Mouse (Mus musculus): ENCODE measurements around the gene Themis2. TPM values are rescaled to one million over a fixed set of nuclear protein-coding genes. Genes with fewer than 3 reads are reported as not detected.

Themis2 gene
- polyA plus RNA-seq, 1 experiment from 2014 or later = 0.69 TPM

DNA sequence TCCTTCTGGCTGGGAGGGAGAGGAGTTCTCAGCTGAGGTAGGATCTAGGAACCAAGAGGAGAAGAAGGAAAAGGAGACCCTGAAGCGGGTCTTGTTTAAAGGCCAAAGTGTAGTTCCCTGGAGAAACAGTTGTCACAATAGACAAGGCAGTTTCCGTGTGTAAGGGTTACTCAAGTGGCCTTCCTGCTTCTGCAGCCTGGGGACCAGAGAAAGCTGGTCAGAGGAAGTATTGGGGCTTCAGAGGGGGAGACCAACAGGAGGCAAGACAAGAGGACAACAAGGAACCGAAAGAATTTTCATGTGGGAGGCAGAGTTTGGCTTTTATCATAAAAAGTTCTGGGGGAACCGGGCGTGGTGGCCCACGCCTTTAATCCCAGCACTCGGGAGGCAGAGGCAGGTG is 20.2 kb upstream of the Themis2 start:
- H3K9me3 ChIP-seq (ENCODE audit: control insufficient read depth, low read length) = no peaks in the 10 kb centered on the region
- H3K4me3 ChIP-seq (ENCODE audit: low read depth, low read length) = no peak overlapping the region
- H3K27ac ChIP-seq (ENCODE audit: low read depth, low read length) = no peak overlapping the region
- ATAC-seq (ENCODE audit: low FRiP score) = no peak
- 89% methylated on average over 7 of the region's 7 CpGs for WGBS
- no peaks in the 10 kb centered on the region for H3K27me3 ChIP-seq (ENCODE audit: control insufficient read depth, insufficient read depth, low read length)
- no peak overlapping the region for H3K4me2 ChIP-seq (replicated peaks; ENCODE audit: low read depth, low read length)
- no peak for DNase-seq (ENCODE audit: low spot score)
- no peaks in the 10 kb centered on the region for H3K4me1 ChIP-seq (replicated peaks; ENCODE audit: control insufficient read depth, insufficient read depth, low read length)
- no peak overlapping the region for H3K9ac ChIP-seq (ENCODE audit: low read depth, low read length)
- H3K36me3 ChIP-seq (ENCODE audit: control insufficient read depth, insufficient read depth, low read length) = no peaks in the 10 kb centered on the region

DNA sequence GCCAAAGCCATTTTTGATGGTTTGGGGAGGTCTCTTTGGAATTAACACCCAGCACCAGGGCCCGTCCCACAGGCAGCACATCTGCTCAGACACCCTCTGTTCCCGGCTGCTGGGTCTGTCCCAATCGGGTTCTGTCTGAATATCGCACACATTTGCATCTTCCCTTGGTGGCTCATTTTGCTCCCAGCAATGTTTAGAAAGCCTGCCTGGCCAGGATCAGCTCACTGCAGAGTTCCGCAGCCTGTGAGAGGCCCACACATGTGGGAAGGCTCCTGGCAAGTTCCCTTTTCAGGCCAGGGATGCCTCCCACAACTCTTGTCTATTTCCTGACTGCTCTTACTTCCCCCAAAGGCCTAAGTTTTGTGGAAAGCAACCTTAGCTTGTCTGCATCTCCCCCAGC is 13.4 kb upstream of the Themis2 start:
- Histone ChIP-seq H3K4me1 (replicated peaks; ENCODE audit: control insufficient read depth, insufficient read depth, low read length) (no peaks in the 10 kb centered on the region), H3K4me3 (ENCODE audit: low read depth, low read length) (no peak overlapping the region), H3K9me3 (ENCODE audit: control insufficient read depth, low read length) (no peaks in the 10 kb centered on the region), H3K27me3 (ENCODE audit: control insufficient read depth, insufficient read depth, low read length) (no peaks in the 10 kb centered on the region), H3K9ac (ENCODE audit: low read depth, low read length) (no peak overlapping the region), H3K36me3 (ENCODE audit: control insufficient read depth, insufficient read depth, low read length) (no peaks in the 10 kb centered on the region), H3K4me2 (replicated peaks; ENCODE audit: low read depth, low read length) (no peak overlapping the region), H3K27ac (ENCODE audit: low read depth, low read length) (no peak overlapping the region)
- DNase-seq (ENCODE audit: low spot score) (no peak), ATAC-seq (ENCODE audit: low FRiP score) (no peak)
- WGBS = 96% methylated on average over 5 of the region's 5 CpGs

DNA sequence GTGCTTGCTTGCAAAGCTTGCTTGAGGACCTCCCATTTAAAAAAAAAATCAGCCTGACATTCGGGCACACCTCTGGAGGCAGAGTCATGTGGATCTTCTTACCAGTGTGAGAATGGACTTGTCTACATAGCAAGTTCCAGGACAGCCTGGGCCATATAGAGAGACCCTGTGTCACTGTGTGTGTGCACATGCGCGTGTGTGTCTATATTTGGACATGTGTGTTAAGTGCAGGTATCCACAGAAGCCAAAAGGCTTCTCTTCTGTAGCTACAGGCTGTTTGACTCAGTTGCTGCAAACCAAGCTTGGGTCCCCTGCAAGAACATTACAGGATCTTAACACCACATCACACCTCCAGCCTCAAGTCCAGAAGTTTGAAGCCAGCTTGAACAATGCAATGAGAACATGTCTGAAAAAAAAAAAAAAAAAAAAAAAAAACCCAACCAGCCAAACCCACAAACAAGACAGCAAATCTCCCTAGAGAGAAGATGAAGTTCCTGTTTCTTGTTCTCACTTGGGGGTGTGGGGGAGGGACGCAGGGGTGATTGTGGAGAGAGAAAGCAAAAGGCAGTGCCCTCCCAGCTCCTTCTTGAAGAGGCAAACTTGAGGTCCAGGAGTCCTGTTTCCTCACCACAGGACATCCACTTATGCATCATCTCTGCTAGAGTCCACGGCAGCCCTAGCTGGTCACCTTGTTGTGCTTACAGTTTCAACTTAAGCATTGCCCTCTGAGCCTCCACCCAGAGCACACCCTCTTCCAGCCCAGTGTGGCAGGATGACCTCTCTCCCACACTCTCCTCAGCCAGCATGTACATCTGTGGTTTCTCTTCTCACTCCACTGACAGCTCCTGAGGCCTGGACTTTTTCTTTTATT is 11.8 kb upstream of the Themis2 start:
- Histone ChIP-seq H3K27ac (ENCODE audit: low read depth, low read length) (no peak overlapping the region), H3K9me3 (ENCODE audit: control insufficient read depth, low read length) (no peaks in the 10 kb centered on the region), H3K9ac (ENCODE audit: low read depth, low read length) (no peak overlapping the region), H3K4me1 (replicated peaks; ENCODE audit: control insufficient read depth, insufficient read depth, low read length) (no peaks in the 10 kb centered on the region), H3K4me3 (ENCODE audit: low read depth, low read length) (no peak overlapping the region), H3K4me2 (replicated peaks; ENCODE audit: low read depth, low read length) (no peak overlapping the region), H3K36me3 (ENCODE audit: control insufficient read depth, insufficient read depth, low read length) (no peaks in the 10 kb centered on the region), H3K27me3 (ENCODE audit: control insufficient read depth, insufficient read depth, low read length) (no peaks in the 10 kb centered on the region)
- DNase-seq (ENCODE audit: low spot score) (no peak), ATAC-seq (ENCODE audit: low FRiP score) (no peak)
- 75% methylated on average over 5 of the region's 5 CpGs for WGBS

DNA sequence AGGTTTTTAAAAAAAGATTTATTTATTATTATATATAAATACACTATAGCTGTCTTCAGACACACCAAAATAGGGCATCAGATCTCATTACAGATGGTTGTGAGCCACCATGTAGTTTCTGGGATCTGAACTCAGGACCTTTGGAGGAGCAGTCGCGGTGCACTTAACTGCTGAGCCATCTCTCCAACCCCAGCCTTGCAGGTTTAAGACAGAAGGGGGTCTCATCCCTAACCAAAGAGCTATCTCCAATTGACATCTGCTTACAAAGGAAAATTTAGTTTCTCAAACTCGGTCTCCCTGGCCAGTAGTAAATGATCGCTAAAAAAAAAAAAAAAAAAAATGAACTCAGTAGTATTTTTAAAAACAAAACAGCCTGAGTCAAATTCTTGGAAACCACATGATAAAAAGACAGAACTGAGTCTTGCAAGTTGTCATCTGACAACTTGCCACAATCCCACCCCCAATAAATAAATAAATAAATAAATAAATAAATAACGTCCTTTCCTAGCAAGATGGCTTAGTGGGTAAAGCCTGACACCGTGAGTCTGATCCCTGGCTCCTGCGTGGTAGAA is 10.5 kb upstream of the Themis2 start:
- H3K9me3 ChIP-seq (ENCODE audit: control insufficient read depth, low read length) = no peaks in the 10 kb centered on the region
- H3K9ac ChIP-seq (ENCODE audit: low read depth, low read length) = no peak overlapping the region
- ATAC-seq (ENCODE audit: low FRiP score) (no peak), DNase-seq (ENCODE audit: low spot score) (no peak)
- WGBS = 92% methylated on average over 7 of the region's 7 CpGs
- H3K27ac ChIP-seq (ENCODE audit: low read depth, low read length) = no peak overlapping the region
- no peak overlapping the region for H3K4me2 ChIP-seq (replicated peaks; ENCODE audit: low read depth, low read length)
- no peaks in the 10 kb centered on the region for H3K36me3 ChIP-seq (ENCODE audit: control insufficient read depth, insufficient read depth, low read length)
- no peak overlapping the region for H3K4me3 ChIP-seq (ENCODE audit: low read depth, low read length)
- no peaks in the 10 kb centered on the region for H3K27me3 ChIP-seq (ENCODE audit: control insufficient read depth, insufficient read depth, low read length)
- no peaks in the 10 kb centered on the region for H3K4me1 ChIP-seq (replicated peaks; ENCODE audit: control insufficient read depth, insufficient read depth, low read length)

DNA sequence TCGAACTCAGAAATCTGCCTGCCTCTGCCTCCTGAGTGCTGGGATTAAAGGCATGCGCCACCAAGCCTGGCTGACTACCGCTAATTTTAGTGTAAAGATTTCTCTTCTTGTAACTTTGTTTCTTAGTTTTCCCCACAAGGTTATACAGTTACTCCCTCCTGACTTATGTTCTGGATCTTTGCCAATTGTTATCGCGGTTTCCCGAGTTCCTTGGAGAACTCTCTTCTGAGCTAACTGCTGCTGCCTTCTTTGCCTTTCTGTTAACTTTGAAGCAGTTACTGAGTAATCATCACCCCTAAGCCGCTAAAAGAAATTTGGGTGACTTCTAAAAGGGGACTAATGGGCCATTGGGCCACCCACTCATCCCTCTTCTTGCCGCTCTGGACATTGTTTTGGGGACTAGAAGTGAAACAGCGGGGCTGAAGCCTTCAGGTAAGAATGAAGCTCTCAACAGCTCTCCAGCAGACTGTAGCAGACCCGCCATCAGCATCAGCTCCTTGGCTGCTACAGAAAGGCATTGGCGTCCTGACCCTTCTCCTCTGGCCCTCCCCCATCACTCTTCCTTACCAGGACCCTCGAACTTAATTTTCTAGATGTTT is 9.5 kb upstream of the Themis2 start:
- Histone ChIP-seq H3K4me2 (replicated peaks; ENCODE audit: low read depth, low read length) (no peak overlapping the region), H3K4me1 (replicated peaks; ENCODE audit: control insufficient read depth, insufficient read depth, low read length) (no peaks in the 10 kb centered on the region), H3K27me3 (ENCODE audit: control insufficient read depth, insufficient read depth, low read length) (no peaks in the 10 kb centered on the region), H3K9me3 (ENCODE audit: control insufficient read depth, low read length) (no peaks in the 10 kb centered on the region), H3K9ac (ENCODE audit: low read depth, low read length) (no peak overlapping the region), H3K27ac (ENCODE audit: low read depth, low read length) (no peak overlapping the region), H3K36me3 (ENCODE audit: control insufficient read depth, insufficient read depth, low read length) (no peaks in the 10 kb centered on the region), H3K4me3 (ENCODE audit: low read depth, low read length) (no peak overlapping the region)
- WGBS = 89% methylated on average over 12 of the region's 12 CpGs
- DNase-seq (ENCODE audit: low spot score) (no peak), ATAC-seq (ENCODE audit: low FRiP score) (no peak)

DNA sequence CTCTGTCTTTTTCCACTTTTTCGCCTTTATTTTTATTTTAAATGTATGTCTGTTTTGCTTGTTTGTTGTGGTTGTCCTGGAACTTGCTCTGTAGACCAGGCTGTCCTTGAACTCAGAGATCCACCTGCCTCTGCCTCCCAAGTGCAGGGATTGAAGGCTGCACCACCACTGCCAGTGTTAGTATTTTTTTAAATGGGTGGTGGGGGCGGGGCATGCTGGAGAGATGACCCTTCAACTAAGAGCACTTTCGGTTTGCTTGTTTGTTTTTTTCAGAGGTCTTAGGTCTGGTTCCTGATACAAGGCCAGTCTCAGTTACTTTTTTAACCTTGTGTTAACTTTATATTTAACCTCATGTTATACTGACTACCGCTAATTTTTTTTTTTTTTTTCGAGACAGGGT is 9.0 kb upstream of the Themis2 start:
- DNase-seq (ENCODE audit: low spot score) = no peak
- H3K27ac ChIP-seq (ENCODE audit: low read depth, low read length) = no peak overlapping the region
- no peak overlapping the region for H3K9ac ChIP-seq (ENCODE audit: low read depth, low read length)
- H3K36me3 ChIP-seq (ENCODE audit: control insufficient read depth, insufficient read depth, low read length) = no peaks in the 10 kb centered on the region
- no peak overlapping the region for H3K4me3 ChIP-seq (ENCODE audit: low read depth, low read length)
- no peak for ATAC-seq (ENCODE audit: low FRiP score)
- H3K9me3 ChIP-seq (ENCODE audit: control insufficient read depth, low read length) = no peaks in the 10 kb centered on the region
- no peaks in the 10 kb centered on the region for H3K27me3 ChIP-seq (ENCODE audit: control insufficient read depth, insufficient read depth, low read length)
- WGBS = 85% methylated on average over 5 of the region's 5 CpGs
- no peaks in the 10 kb centered on the region for H3K4me1 ChIP-seq (replicated peaks; ENCODE audit: control insufficient read depth, insufficient read depth, low read length)
- H3K4me2 ChIP-seq (replicated peaks; ENCODE audit: low read depth, low read length) = no peak overlapping the region

DNA sequence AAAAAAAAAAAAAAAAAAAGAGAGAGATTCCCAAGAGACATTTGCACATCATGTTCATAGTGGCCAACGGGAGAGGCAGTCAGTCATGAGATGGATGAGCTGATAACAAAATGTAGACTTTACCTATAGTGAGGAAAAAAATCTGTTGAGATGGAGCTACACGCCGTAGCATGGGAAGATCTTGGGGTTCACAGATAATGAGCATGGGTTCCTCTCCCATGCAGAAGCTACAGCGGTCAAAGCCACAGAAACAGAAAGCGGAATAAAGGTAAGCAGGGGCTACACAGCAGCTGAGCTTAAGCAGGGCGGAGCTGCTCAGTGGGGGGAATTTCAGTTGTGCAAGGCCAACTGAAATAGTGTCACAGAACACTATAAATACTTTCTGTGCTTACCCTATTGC is 8.1 kb upstream of the Themis2 start:
- no peaks in the 10 kb centered on the region for H3K4me1 ChIP-seq (replicated peaks; ENCODE audit: control insufficient read depth, insufficient read depth, low read length)
- H3K27me3 ChIP-seq (ENCODE audit: control insufficient read depth, insufficient read depth, low read length) = no peaks in the 10 kb centered on the region
- no peak overlapping the region for H3K27ac ChIP-seq (ENCODE audit: low read depth, low read length)
- DNase-seq (ENCODE audit: low spot score) (no peak), ATAC-seq (ENCODE audit: low FRiP score) (no peak)
- no peaks in the 10 kb centered on the region for H3K9me3 ChIP-seq (ENCODE audit: control insufficient read depth, low read length)
- H3K36me3 ChIP-seq (ENCODE audit: control insufficient read depth, insufficient read depth, low read length) = no peaks in the 10 kb centered on the region
- H3K9ac ChIP-seq (ENCODE audit: low read depth, low read length) = no peak overlapping the region
- no peak overlapping the region for H3K4me3 ChIP-seq (ENCODE audit: low read depth, low read length)
- no peak overlapping the region for H3K4me2 ChIP-seq (replicated peaks; ENCODE audit: low read depth, low read length)
- 96% methylated on average over 6 of the region's 6 CpGs for WGBS

DNA sequence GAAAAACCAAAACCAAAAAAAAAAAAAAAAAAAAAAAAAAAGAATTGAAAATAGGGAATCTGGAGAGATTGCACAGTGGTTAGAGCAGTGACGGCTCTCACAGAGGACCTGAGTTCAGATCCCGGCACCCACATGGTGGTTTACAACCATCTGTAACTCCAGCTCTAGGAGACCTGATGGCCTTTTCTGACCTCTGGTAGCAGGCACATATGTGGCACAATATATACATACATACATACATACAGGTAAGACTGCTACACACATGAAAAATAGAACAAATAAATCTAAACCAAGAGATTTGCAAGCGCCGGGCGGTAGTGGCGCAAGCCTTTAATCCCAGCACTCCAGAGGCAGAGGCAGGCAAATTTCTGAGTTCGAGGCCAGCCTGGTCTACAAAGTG is 7.7 kb upstream of the Themis2 start:
- no peak for ATAC-seq (ENCODE audit: low FRiP score)
- 95% methylated on average over 7 of the region's 7 CpGs for WGBS
- H3K9me3 ChIP-seq (ENCODE audit: control insufficient read depth, low read length) = no peaks in the 10 kb centered on the region

DNA sequence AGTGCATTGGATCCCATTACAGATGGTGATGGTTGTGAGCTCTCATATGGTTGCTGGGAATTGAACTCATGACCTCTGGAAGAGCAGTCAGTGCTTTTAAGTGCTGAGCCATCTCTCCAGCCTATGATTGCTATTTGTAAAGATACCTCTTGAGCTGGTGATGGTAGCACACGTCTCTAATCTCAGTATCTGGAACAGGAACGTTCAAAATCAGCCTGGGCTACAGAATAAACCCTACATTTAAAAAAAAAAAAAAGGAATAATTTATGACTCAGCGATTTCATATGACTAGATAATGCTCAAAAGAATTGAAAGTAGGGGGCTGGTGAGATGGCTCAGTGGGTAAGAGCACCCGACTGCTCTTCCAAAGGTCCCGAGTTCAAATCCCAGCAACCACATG is 7.0 kb upstream of the Themis2 start:
- H3K4me3 ChIP-seq (ENCODE audit: low read depth, low read length) = no peak overlapping the region
- H3K27me3 ChIP-seq (ENCODE audit: control insufficient read depth, insufficient read depth, low read length) = no peaks in the 10 kb centered on the region
- DNase-seq (ENCODE audit: low spot score) (no peak), ATAC-seq (ENCODE audit: low FRiP score) (no peak)
- H3K27ac ChIP-seq (ENCODE audit: low read depth, low read length) = no peak overlapping the region
- no peak overlapping the region for H3K4me2 ChIP-seq (replicated peaks; ENCODE audit: low read depth, low read length)
- H3K36me3 ChIP-seq (ENCODE audit: control insufficient read depth, insufficient read depth, low read length) = no peaks in the 10 kb centered on the region
- no peak overlapping the region for H3K9ac ChIP-seq (ENCODE audit: low read depth, low read length)
- no peaks in the 10 kb centered on the region for H3K9me3 ChIP-seq (ENCODE audit: control insufficient read depth, low read length)
- no peaks in the 10 kb centered on the region for H3K4me1 ChIP-seq (replicated peaks; ENCODE audit: control insufficient read depth, insufficient read depth, low read length)
- WGBS = 92% methylated on average over 5 of the region's 5 CpGs

More for the DNA sequence above, 7.7 kb upstream of the Themis2 start:
- Histone ChIP-seq H3K27me3 (ENCODE audit: control insufficient read depth, insufficient read depth, low read length) (no peaks in the 10 kb centered on the region), H3K27ac (ENCODE audit: low read depth, low read length) (no peak overlapping the region), H3K4me3 (ENCODE audit: low read depth, low read length) (no peak overlapping the region), H3K9ac (ENCODE audit: low read depth, low read length) (no peak overlapping the region), H3K4me2 (replicated peaks; ENCODE audit: low read depth, low read length) (no peak overlapping the region), H3K36me3 (ENCODE audit: control insufficient read depth, insufficient read depth, low read length) (no peaks in the 10 kb centered on the region), H3K4me1 (replicated peaks; ENCODE audit: control insufficient read depth, insufficient read depth, low read length) (no peaks in the 10 kb centered on the region)
- no peak for DNase-seq (ENCODE audit: low spot score)

All from hindbrain, embryonic 11.5 days (tissue).